Mouse (Mus musculus): ENCODE results near the gene Taf1b.

The Taf1b gene

DNA sequence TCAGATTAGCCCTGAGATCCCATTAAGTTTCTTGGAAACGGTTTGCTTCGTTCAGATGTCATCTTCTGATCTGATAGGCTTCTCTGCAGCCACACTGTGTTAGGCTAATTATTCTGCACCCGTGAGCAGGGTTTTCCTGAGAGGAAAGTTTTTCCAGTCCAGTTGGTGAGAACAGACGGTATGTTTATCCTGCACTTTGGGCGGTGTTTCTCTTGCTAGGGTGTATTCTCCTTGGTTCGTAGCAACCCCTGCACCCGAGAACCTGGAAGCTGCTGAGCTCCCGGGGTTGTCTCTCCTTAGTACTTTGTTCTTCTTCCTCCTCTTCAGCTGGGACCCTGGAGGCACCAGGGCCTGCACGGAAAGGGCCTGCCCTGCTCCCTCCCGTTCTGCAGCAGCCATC, 108.0 kb downstream of the Taf1b start:
- no peak for DNase-seq (ENCODE audit: low spot score)
